Mouse (Mus musculus) heart, embryonic 14.5 days (tissue): ENCODE data around the gene Ppp1r37. TPM values are rescaled to one million over a fixed set of nuclear protein-coding genes. Genes with fewer than 3 reads are reported as not detected.
A peak's percentile ranks its signal among the peaks of the same experiment; 100 is the strongest.

Experiments
- ATAC-seq: fragments of 200-750 bp; cut with Nextera tagmentation; 2 replicates; pipeline ENCODE4 v1.8.0; 2017; ENCODE audit warnings: low read depth, moderate TSS enrichment; ENCODE audit not compliant: insufficient number of reproducible peaks, insufficient read depth, low FRiP score
- H3K27ac ChIP-seq, 2 experiments: fragments of 200-500 bp in 1 of 2; fragments of 300-500 bp in 1 of 2; sonication (generic) in 1 of 2; replicated peaks in 1 of 2; 2 replicates each; pipeline ENCODE4 v1.5.1; 2012 to 2014; ENCODE audit warnings: low read depth in 2 of 2, low read length in 2 of 2, control low read depth in 1 of 2, mild to moderate bottlenecking in 1 of 2, mixed read lengths in 1 of 2; ENCODE audit not compliant: control insufficient read depth in 1 of 2, insufficient read depth in 1 of 2
- H3K27me3 ChIP-seq: fragments of 300-500 bp; sonication (generic); 2 replicates; pipeline ENCODE4 v1.6.1; 2014; ENCODE audit warnings: mild to moderate bottlenecking, low read length, control low read depth; ENCODE audit not compliant: control insufficient read depth, insufficient read depth
- H3K36me3 ChIP-seq: fragments of 300-500 bp; sonication (generic); 2 replicates; pipeline ENCODE4 v1.6.1; 2014; ENCODE audit warnings: mild to moderate bottlenecking, control low read depth, low read length, mixed read lengths; ENCODE audit not compliant: control insufficient read depth, insufficient read depth
- H3K4me1 ChIP-seq, 2 experiments: fragments of 200-500 bp in 1 of 2; fragments of 300-500 bp in 1 of 2; sonication (generic) in 1 of 2; 2 replicates each; pipeline ENCODE4 v1.6.1; 2012 to 2014; ENCODE audit warnings: low read length in 2 of 2, control low read depth in 1 of 2, mixed read lengths in 1 of 2; ENCODE audit not compliant: control insufficient read depth in 2 of 2, insufficient read depth in 2 of 2
- H3K4me2 ChIP-seq: fragments of 300-500 bp; sonication (generic); 2 replicates; pipeline ENCODE4 v1.6.1; 2014; ENCODE audit warnings: mild to moderate bottlenecking, low read length
- H3K4me3 ChIP-seq, 2 experiments: fragments of 200-500 bp in 1 of 2; fragments of 300-500 bp in 1 of 2; sonication (generic) in 1 of 2; 2 replicates each; pipeline ENCODE4 v1.5.1; 2012 to 2014; ENCODE audit warnings: low read length in 2 of 2, mild to moderate bottlenecking in 2 of 2, control low read depth in 1 of 2, low read depth in 1 of 2, moderate library complexity in 1 of 2; ENCODE audit not compliant: control insufficient read depth in 1 of 2, insufficient read depth in 1 of 2
- H3K9ac ChIP-seq: fragments of 300-500 bp; sonication (generic); 2 replicates; pipeline ENCODE4 v1.6.1; 2014; ENCODE audit warnings: mild to moderate bottlenecking, low read length
- H3K9me3 ChIP-seq: fragments of 300-500 bp; sonication (generic); 2 replicates; pipeline ENCODE4 v1.6.1; 2016; ENCODE audit warnings: low read length, control low read depth; ENCODE audit not compliant: control insufficient read depth
- WGBS: fragments of 180-500 bp; shearing (Covaris S2); extraction: QIAGEN DNeasy Blood & Tissue Kit; methylation state at CpG from one replicate; pipeline ENCODE4 v1.1.7; 2014; 5-methylcytosine and 5-hydroxymethylcytosine counted together
- polyA plus RNA-seq: library from polyadenylated mRNA; unstranded; fragments of >200 nt; fragmentation: Nextera tagmentation; extraction: Ambion mirVana; gene quantifications from 2 replicates; pipeline ENCODE4 v1.2.1, GENCODE M21; 2014

Gene Ppp1r37
- polyA plus RNA-seq, 1 experiment from 2014 or later: 5.3 TPM

DNA sequence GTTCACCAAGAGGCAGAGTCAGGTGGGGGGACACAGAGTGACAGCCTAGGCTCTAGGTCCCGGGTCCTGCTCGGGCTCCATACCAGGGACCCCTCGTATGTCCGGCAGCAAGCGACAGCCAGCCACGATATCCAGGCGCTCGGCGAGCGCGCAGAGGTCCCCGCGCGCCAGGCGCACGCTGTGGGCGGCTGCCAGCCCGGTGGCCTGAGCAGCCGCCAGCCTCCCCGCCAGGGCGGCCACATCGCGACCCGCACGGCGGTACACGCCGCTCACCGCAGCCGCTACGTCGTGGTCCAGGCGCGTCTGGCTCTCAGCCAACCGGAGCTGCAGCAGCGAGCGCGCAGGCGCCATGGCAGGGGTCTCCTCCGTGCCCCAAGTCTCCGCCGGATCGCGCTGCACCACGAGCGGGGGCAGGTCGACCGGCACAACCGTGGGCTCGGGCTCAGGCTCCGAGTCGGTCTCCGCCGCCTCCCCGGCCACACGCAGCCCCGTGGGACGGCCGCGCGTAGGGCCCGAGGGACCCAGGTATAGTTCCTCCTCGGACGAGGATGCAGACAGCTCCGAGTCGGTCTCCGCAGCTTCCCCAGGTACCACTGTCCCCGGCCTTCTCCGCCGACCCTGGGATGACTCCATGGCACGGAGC, 55.8 kb downstream of the Ppp1r37 start:
- WGBS: under 1% methylated on average over 62 of the region's 71 CpGs
- no peaks in the 10 kb centered on the region for H3K9me3 ChIP-seq

DNA sequence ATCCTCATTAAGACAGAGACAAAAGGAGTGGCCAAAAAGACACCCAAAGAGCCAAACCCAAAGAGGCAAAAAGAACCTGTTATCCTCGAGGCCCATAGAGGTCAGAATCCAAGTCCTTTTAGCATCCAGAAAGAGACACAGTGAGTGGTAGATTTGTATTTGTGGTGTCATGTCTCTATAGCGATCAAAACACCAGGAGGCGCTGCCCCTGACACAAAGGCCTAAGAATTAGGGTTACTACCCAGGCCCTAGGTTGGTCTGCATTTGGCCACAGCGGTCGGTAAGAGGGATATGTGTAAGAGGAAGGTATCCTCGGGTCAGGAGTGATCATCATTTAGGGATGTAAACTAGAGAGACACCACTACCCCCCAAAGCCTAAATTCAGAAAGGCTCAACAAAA, 56.5 kb downstream of the Ppp1r37 start:
- Histone ChIP-seq H3K9ac (peak overlapping the region; percentile 94; the same call in 1 of the 2 replicates), H3K27ac (no peak overlapping the region), H3K36me3 (0 out of 2 replicates have a peak, but pooled peaks cover 4% of the 10 kb centered on the region), H3K27me3 (no peaks in the 10 kb centered on the region), H3K4me2 (peak overlapping the region; percentile 93), H3K4me1 (peaks cover 5 to 14% of the 10 kb centered on the region in 2 experiments; a peak in 3 of 4 replicates), H3K9me3 (no peaks in the 10 kb centered on the region), H3K4me3 (no peak overlapping the region; a peak in 1 of 4 replicates)
- no peak for ATAC-seq
- 38% methylated on average over 6 of the region's 6 CpGs for WGBS

More for the DNA sequence above, 55.8 kb downstream of the Ppp1r37 start:
- H3K4me2 ChIP-seq: peak overlapping the region; percentile 93
- H3K27me3 ChIP-seq: no peaks in the 10 kb centered on the region
- H3K27ac ChIP-seq: no peak overlapping the region
- peak overlapping the region; percentile 94 for H3K9ac ChIP-seq
- peak overlapping the region; percentile 74 to 90 for H3K4me3 ChIP-seq
- 0 out of 2 replicates have a peak, but pooled peaks cover 5% of the 10 kb centered on the region for H3K36me3 ChIP-seq
- H3K4me1 ChIP-seq: peaks cover 5 to 14% of the 10 kb centered on the region in 2 experiments; a peak in 3 of 4 replicates
- ATAC-seq: no peak

DNA sequence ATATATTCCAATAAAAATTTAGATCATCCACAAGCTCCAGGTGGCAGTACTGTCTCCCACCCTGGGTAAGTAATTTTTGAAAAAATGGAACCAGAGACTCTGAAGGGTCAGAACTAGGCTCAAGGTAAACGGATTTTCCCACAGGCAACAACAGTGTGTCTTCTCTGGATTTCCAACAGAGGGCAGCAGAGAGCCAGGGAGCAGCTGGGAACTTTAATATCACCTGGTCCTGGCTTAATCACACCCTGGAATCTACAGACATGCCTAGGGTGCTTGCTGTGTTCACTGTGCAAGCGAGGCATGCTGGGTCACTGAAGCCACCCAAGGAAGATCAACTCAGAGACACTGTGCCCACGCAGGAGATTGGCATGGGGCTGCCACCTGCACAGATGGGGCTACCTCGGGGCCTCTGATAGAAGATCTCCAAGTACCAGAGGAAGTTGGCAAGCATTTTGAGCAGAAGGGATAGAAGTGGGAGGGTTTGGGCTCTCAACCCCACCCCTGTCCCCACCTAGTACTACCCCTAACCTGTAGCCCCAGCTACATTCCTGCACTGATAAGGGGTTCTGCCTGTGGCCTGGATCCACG, 59.3 kb downstream of the Ppp1r37 start:
- ATAC-seq: no peak
- Histone ChIP-seq H3K4me3 (no peak overlapping the region), H3K9me3 (no peaks in the 10 kb centered on the region), H3K4me2 (no peak overlapping the region), H3K9ac (no peak overlapping the region), H3K4me1 (peaks cover 2 to 6% of the 10 kb centered on the region in 2 experiments; a peak in 3 of 4 replicates), H3K36me3 (no peaks in the 10 kb centered on the region), H3K27ac (no peak overlapping the region), H3K27me3 (no peaks in the 10 kb centered on the region)
- 23% methylated on average over 5 of the region's 5 CpGs for WGBS

DNA sequence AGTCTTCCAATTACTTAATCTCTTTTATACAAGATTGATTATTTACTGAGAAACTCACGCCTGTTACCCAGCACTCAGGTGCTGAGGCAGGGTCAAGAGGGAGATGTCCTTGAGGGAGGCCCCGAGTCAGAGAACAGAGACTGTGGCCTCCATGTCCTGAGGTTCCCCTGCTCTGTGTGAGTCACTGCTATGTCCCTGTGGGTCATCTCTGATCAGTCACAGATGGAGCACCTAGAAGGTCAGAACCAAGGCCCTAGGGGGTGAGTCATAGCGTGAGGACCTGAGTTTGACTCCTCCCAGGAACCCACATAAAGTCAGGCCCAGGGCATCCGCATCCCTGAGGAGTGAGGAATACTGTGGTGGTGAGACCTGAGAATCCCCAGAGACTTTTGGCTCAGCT, 61.2 kb downstream of the Ppp1r37 start:
- no peak for ATAC-seq
- Histone ChIP-seq H3K4me1 (no peaks in the 10 kb centered on the region), H3K27ac (no peak overlapping the region), H3K9me3 (no peaks in the 10 kb centered on the region), H3K4me2 (no peak overlapping the region), H3K27me3 (no peaks in the 10 kb centered on the region), H3K36me3 (no peaks in the 10 kb centered on the region), H3K4me3 (no peak overlapping the region), H3K9ac (no peak overlapping the region)
- WGBS: 71% methylated on average over 4 of the region's 4 CpGs

DNA sequence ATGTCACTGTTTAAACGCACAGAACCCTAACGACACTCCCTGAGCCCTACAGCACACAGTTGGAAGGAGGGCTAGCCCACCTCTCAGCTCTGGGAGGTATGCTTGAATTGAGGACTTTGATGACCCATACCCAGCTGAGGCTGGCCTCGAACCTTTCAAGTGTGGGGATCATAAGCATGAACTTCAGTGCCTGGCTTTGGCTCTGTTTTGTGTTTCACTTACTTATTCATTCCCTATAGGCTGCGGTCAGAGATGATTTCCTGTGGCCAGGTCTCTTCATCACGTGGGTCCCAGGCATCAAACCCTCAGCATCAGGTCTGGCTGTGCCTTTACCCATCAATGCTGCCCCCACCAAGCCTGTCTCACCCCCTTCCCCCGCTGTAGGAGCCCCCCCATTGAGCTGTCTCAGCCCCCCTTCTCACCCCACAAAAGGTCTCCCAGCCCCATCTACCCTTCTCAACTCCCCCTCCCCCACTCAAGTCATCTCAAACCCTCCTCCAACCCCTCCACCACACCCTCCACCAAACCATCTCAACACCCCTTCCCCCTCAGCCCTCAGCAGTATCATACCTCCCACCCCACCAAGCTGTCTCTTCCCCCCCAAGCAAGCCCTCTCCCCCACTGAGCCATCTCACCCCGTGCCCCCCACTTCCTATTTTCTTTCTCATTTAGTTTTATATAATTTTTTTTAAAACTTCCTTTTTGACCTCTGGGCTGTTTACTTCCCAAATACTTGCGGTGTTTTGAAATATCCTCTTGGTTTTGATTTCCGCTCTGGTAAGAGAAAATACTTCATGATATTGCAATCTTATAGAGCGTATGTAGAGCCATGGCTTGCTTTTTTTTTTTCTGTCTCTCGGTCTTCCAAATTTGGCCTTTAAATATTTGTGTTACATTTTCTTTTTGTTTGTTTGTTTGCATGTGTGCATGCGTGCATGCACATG, 62.2 kb downstream of the Ppp1r37 start:
- Histone ChIP-seq H3K9me3 (no peaks in the 10 kb centered on the region), H3K4me1 (no peaks in the 10 kb centered on the region), H3K9ac (no peak overlapping the region), H3K4me3 (no peak overlapping the region), H3K4me2 (no peak overlapping the region), H3K36me3 (no peaks in the 10 kb centered on the region), H3K27ac (no peak overlapping the region), H3K27me3 (no peaks in the 10 kb centered on the region)
- WGBS: 65% methylated on average over 12 of the region's 12 CpGs
- ATAC-seq: no peak

DNA sequence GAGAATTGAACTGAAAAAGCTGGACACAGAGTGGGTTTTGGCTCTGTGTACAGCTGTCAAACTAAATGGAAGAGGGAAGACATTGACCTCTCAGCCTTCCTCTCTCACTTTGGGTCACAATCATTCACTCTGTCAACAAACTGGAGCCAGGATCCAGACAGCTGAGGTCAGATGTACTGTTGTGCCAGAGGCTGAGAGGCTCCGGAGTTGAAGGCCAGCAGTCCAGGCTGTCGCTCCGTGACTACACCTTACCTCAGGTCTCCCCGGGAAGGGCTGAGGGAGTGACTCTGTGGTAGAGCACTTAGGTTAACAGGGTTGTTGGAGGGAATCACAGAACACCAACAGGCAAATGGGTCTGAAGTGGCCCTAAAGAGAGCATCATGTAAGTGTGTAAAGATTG, 64.5 kb downstream of the Ppp1r37 start:
- 72% methylated on average over 4 of the region's 4 CpGs for WGBS
- H3K36me3 ChIP-seq: no peaks in the 10 kb centered on the region
- no peak overlapping the region for H3K27ac ChIP-seq
- ATAC-seq: no peak
- no peaks in the 10 kb centered on the region for H3K27me3 ChIP-seq
- H3K4me1 ChIP-seq: no peaks in the 10 kb centered on the region
- no peak overlapping the region for H3K4me3 ChIP-seq
- H3K4me2 ChIP-seq: no peak overlapping the region
- H3K9me3 ChIP-seq: no peaks in the 10 kb centered on the region
- H3K9ac ChIP-seq: no peak overlapping the region

DNA sequence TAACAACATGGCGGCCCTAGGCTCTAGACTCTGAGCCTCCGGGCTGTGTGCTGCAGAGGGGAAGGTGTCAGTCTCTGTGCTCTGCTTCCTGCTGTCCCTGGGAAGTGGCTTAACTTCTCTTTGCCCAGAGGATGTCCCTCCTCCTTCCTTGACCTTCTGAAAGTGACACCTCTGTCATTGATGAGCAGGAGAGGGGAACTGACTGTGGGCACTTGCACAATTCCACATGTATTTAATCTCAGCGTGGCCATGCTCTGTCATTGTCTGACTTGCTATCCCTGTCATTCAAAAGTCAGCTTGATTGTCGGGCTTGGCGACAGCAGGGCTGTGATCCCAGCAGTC, 66.7 kb downstream of the Ppp1r37 start:
- WGBS: 79% methylated on average over 5 of the region's 5 CpGs
- Histone ChIP-seq H3K4me3 (no peak overlapping the region), H3K4me1 (peaks cover 3% of the 10 kb centered on the region in 2 experiments; a peak in 1 of 4 replicates), H3K9me3 (no peaks in the 10 kb centered on the region), H3K27ac (no peak overlapping the region), H3K9ac (no peak overlapping the region), H3K27me3 (peaks cover 7% of the 10 kb centered on the region), H3K36me3 (no peaks in the 10 kb centered on the region), H3K4me2 (no peak overlapping the region)
- no peak for ATAC-seq
